Mouse (Mus musculus) C2C12 (cell line): Measurements from ENCODE around the gene Zfp446.

ENCODE experiments used
- CEBPB ChIP-seq: IDR thresholded peaks from one replicate; pipeline ENCODE4 v1.6.1; 2011; ENCODE audit warnings: low read depth, mild to moderate bottlenecking, control low read depth, moderate library complexity
- MYOG ChIP-seq: IDR thresholded peaks from one replicate; pipeline ENCODE4 v1.6.1; 2011; ENCODE audit not compliant: control insufficient read depth, insufficient read length; ENCODE audit errors: extremely low read depth

GRCm38 (mm10) chr7:12979776-12980175 lies 2.1 kb downstream of the Zfp446 start:
- TF ChIP-seq MYOG, result no peak
- TF ChIP-seq CEBPB, result no peak
